Mouse (Mus musculus) liver, embryonic 16.5 days (tissue): ENCODE results near the gene Fbxo2. TPM values are rescaled to one million over a fixed set of nuclear protein-coding genes. Genes with fewer than 3 reads are reported as not detected.

Experiments
- ATAC-seq: fragments of 200-750 bp; cut with Nextera tagmentation; 2 replicates; pipeline ENCODE4 v1.8.0; 2017; ENCODE audit warnings: low read depth, mild to moderate bottlenecking, moderate number of reproducible peaks, moderate library complexity
- H3K27ac ChIP-seq: fragments of 300-500 bp; sonication (generic); 2 replicates; pipeline ENCODE4 v1.5.1; 2014; ENCODE audit warnings: mild to moderate bottlenecking, low read length
- H3K27me3 ChIP-seq: fragments of 300-500 bp; sonication (generic); 2 replicates; pipeline ENCODE4 v1.6.1; 2014; ENCODE audit warnings: low read depth, low read length, mixed read lengths; ENCODE audit not compliant: control insufficient read depth, insufficient read depth
- H3K36me3 ChIP-seq: fragments of 300-500 bp; sonication (generic); 2 replicates; pipeline ENCODE4 v1.6.1; 2014; ENCODE audit warnings: mild to moderate bottlenecking; ENCODE audit not compliant: control insufficient read depth, insufficient read depth
- H3K4me1 ChIP-seq: fragments of 300-500 bp; sonication (generic); 2 replicates; pipeline ENCODE4 v1.6.1; 2014; ENCODE audit warnings: low read depth, low read length, mixed read lengths; ENCODE audit not compliant: control insufficient read depth
- H3K4me2 ChIP-seq: fragments of 300-500 bp; sonication (generic); 2 replicates; pipeline ENCODE4 v1.6.1; 2014; ENCODE audit warnings: low read depth, low read length, mixed read lengths
- H3K4me3 ChIP-seq: fragments of 300-500 bp; sonication (generic); 2 replicates; pipeline ENCODE4 v1.5.1; 2014; ENCODE audit warnings: low read depth, mild to moderate bottlenecking, low read length
- H3K9ac ChIP-seq: fragments of 300-500 bp; sonication (generic); 2 replicates; pipeline ENCODE4 v1.6.1; 2014; ENCODE audit warnings: low read depth, low read length
- H3K9me3 ChIP-seq: fragments of 300-500 bp; sonication (generic); replicated peaks from 2 replicates; pipeline ENCODE4 v1.6.1; 2016; ENCODE audit warnings: low read length; ENCODE audit not compliant: control insufficient read depth
- WGBS: fragments of 180-500 bp; shearing (Covaris S2); extraction: QIAGEN DNeasy Blood & Tissue Kit; methylation state at CpG from one replicate; pipeline ENCODE4 v1.1.7; 2014; ENCODE audit not compliant: insufficient replicate concordance; 5-methylcytosine and 5-hydroxymethylcytosine counted together
- polyA plus RNA-seq: library from polyadenylated mRNA; unstranded; fragments of >200 nt; fragmentation: Nextera tagmentation; extraction: Ambion mirVana; gene quantifications from 2 replicates; pipeline ENCODE4 v1.2.1, GENCODE M21; 2015

Gene Fbxo2
- polyA plus RNA-seq, 1 experiment from 2014 or later = not detected

GRCm38 (mm10) chr4:148121362-148121761 is 39.1 kb upstream of the Fbxo2 start:
- Histone ChIP-seq H3K4me1 (no peaks in the 10 kb centered on the region), H3K4me2 (no peak overlapping the region), H3K9ac (no peak overlapping the region), H3K27me3 (no peaks in the 10 kb centered on the region), H3K4me3 (no peak overlapping the region), H3K27ac (no peak overlapping the region), H3K36me3 (no peaks in the 10 kb centered on the region), H3K9me3 (no peaks in the 10 kb centered on the region; the same call in 1 of the 2 replicates)
- ATAC-seq = no peak
- 65% methylated on average over 4 of the region's 4 CpGs for WGBS

GRCm38 (mm10) chr4:148121982-148122693 is 38.3 kb upstream of the Fbxo2 start:
- H3K27me3 ChIP-seq = no peaks in the 10 kb centered on the region
- 24% methylated on average over 6 of the region's 6 CpGs for WGBS
- H3K9ac ChIP-seq = no peak overlapping the region
- H3K4me3 ChIP-seq = no peak overlapping the region
- H3K4me2 ChIP-seq = no peak overlapping the region
- H3K36me3 ChIP-seq = no peaks in the 10 kb centered on the region
- no peaks in the 10 kb centered on the region for H3K4me1 ChIP-seq
- no peak overlapping the region for H3K27ac ChIP-seq
- H3K9me3 ChIP-seq = no peaks in the 10 kb centered on the region; the same call in 1 of the 2 replicates
- ATAC-seq = no peak

- no peak overlapping the region for H3K4me2 ChIP-seq
Measured at GRCm38 (mm10) chr4:148122694-148123066, 37.7 kb upstream of the Fbxo2 start.

GRCm38 (mm10) chr4:148128241-148128640 is 32.2 kb upstream of the Fbxo2 start:
- Histone ChIP-seq H3K27ac (no peak overlapping the region), H3K27me3 (peaks cover 50% of the 10 kb centered on the region), H3K9ac (no peak overlapping the region), H3K4me1 (no peaks in the 10 kb centered on the region; the same call in 1 of the 2 replicates), H3K36me3 (no peaks in the 10 kb centered on the region), H3K4me3 (no peak overlapping the region), H3K4me2 (no peak overlapping the region), H3K9me3 (no peaks in the 10 kb centered on the region)
- ATAC-seq = no peak
- 34% methylated on average over 1 of the region's 1 CpGs for WGBS

More at GRCm38 (mm10) chr4:148122694-148123066, 37.7 kb upstream of the Fbxo2 start:
- Histone ChIP-seq H3K9me3 (no peaks in the 10 kb centered on the region), H3K36me3 (no peaks in the 10 kb centered on the region), H3K27ac (no peak overlapping the region), H3K4me1 (no peaks in the 10 kb centered on the region), H3K9ac (no peak overlapping the region), H3K4me3 (no peak overlapping the region), H3K27me3 (0 out of 2 replicates have a peak, but pooled peaks cover under 1% of the 10 kb centered on the region)
- no peak for ATAC-seq
- 60% methylated on average over 3 of the region's 3 CpGs for WGBS

GRCm38 (mm10) chr4:148128672-148129071 is 31.7 kb upstream of the Fbxo2 start:
- H3K9me3 ChIP-seq = no peaks in the 10 kb centered on the region
- H3K27me3 ChIP-seq = peaks cover 50% of the 10 kb centered on the region
- H3K4me2 ChIP-seq = no peak overlapping the region
- no peaks in the 10 kb centered on the region for H3K36me3 ChIP-seq
- H3K9ac ChIP-seq = no peak overlapping the region
- H3K4me3 ChIP-seq = no peak overlapping the region
- ATAC-seq = no peak
- no peaks in the 10 kb centered on the region; the same call in 1 of the 2 replicates for H3K4me1 ChIP-seq
- no peak overlapping the region for H3K27ac ChIP-seq
- WGBS = 23% methylated on average over 2 of the region's 2 CpGs

GRCm38 (mm10) chr4:148130133-148130532 is 30.3 kb upstream of the Fbxo2 start, which contains the start of gene Mad2l2:
Gene Mad2l2, plus strand, starts transcription at chr4:148130384.
- no peak within 1 kb of the TSS for H3K27ac ChIP-seq
- H3K4me2 ChIP-seq = peak within 1 kb of the TSS; percentile 37
- WGBS = 1% methylated on average over 17 of the region's 18 CpGs
- H3K9me3 ChIP-seq = no peaks in the 10 kb centered on the region
- H3K36me3 ChIP-seq = no peaks in the 10 kb centered on the region
- peak within 1 kb of the TSS; percentile 36 for H3K4me3 ChIP-seq
- ATAC-seq = no peak
- H3K4me1 ChIP-seq = no peaks in the 10 kb centered on the region; the same call in 1 of the 2 replicates
- H3K27me3 ChIP-seq = peaks cover 50% of the 10 kb centered on the region
- H3K9ac ChIP-seq = no peak within 1 kb of the TSS

GRCm38 (mm10) chr4:148130561-148131413 is 29.6 kb upstream of the Fbxo2 start, which contains the start of gene Draxin:
Gene Draxin, minus strand, starts transcription at chr4:148130698.
- 2% methylated on average over 70 of the region's 87 CpGs for WGBS
- Histone ChIP-seq H3K27ac (no peak within 1 kb of the TSS), H3K4me3 (peak within 1 kb of the TSS; percentile 36), H3K4me1 (no peaks in the 10 kb centered on the region; the same call in 1 of the 2 replicates), H3K36me3 (no peaks in the 10 kb centered on the region), H3K9me3 (no peaks in the 10 kb centered on the region), H3K27me3 (peaks cover 50% of the 10 kb centered on the region), H3K4me2 (peak within 1 kb of the TSS; percentile 37), H3K9ac (no peak within 1 kb of the TSS)
- peak; percentile 37 for ATAC-seq

- H3K27me3 ChIP-seq = peaks cover 50% of the 10 kb centered on the region
Measured at GRCm38 (mm10) chr4:148131497-148132081, 28.8 kb upstream of the Fbxo2 start.

More at GRCm38 (mm10) chr4:148131497-148132081, 28.8 kb upstream of the Fbxo2 start:
- no peak for ATAC-seq
- no peak overlapping the region for H3K9ac ChIP-seq
- H3K4me1 ChIP-seq = no peaks in the 10 kb centered on the region; the same call in 1 of the 2 replicates
- 3% methylated on average over 21 of the region's 21 CpGs for WGBS
- H3K27ac ChIP-seq = no peak overlapping the region
- no peak overlapping the region for H3K4me3 ChIP-seq
- H3K36me3 ChIP-seq = no peaks in the 10 kb centered on the region
- H3K4me2 ChIP-seq = no peak overlapping the region
- H3K9me3 ChIP-seq = no peaks in the 10 kb centered on the region
